Mouse (Mus musculus) C2C12 (cell line): ENCODE measurements at regions not wholly inside any gene's neighbourhood (a gene's known extent, or its start where the extent isn't known, plus 50 kb on each side); places are given as distances from the start of the nearest gene placed in this dataset.

Experiments
- CTCF ChIP-seq: IDR thresholded peaks from one replicate; pipeline ENCODE4 v1.5.1; 2011; ENCODE audit not compliant: control insufficient read depth, insufficient read depth, insufficient read length
- USF1 ChIP-seq: IDR thresholded peaks from one replicate; pipeline ENCODE4 v1.6.1; 2011; ENCODE audit warnings: low read depth, mild to moderate bottlenecking, control low read depth, moderate library complexity

DNA sequence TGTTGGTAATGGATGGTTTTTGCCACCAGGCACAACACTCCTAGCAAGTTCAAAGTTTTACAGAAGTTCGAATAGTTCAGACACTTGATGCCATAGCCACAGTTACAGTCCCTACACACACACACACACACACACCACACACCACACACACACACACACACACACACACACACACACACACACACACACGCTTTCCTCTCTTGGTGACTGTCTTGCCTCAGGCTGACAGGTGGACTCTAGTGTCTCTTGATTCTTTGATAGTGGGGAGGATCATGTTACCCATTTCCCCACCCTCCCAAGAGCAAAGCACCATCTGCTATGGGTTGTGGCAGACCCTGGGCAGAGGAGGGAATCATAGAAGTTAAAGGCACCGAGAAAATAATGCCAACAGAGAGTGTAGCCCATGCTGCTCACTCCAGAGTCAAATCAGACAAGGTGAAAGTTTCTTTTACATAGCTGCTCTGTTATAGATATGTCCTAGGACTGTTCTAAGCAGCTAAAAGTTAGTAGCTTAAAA is 75.9 kb downstream of the Klhl25 start:
- TF ChIP-seq CTCF, result no peak
- TF ChIP-seq USF1, result no peak
